Mouse (Mus musculus) heart, embryonic 10.5 days (tissue): ENCODE measurements around the gene Dhtkd1. TPM values are rescaled to one million over a fixed set of nuclear protein-coding genes. Genes with fewer than 3 reads are reported as not detected.

Source experiments
- DNase-seq: peaks from one replicate; pipeline ENCODE4 v3.0.0-alpha.2; 2017; ENCODE audit warnings: low spot score
- H3K27ac ChIP-seq: fragments of 300-500 bp; sonication (generic); 2 replicates; pipeline ENCODE4 v1.5.1; 2016; ENCODE audit warnings: mild to moderate bottlenecking
- H3K27me3 ChIP-seq: fragments of 300-500 bp; sonication (generic); 2 replicates; pipeline ENCODE4 v1.6.1; 2016; ENCODE audit warnings: mild to moderate bottlenecking; ENCODE audit not compliant: poor library complexity, insufficient read depth, severe bottlenecking
- H3K36me3 ChIP-seq: fragments of 300-500 bp; sonication (generic); 2 replicates; pipeline ENCODE4 v1.6.1; 2016; ENCODE audit warnings: mild to moderate bottlenecking, moderate library complexity
- H3K4me1 ChIP-seq: fragments of 300-500 bp; sonication (generic); 2 replicates; pipeline ENCODE4 v1.6.1; 2016; ENCODE audit warnings: mild to moderate bottlenecking
- H3K4me3 ChIP-seq: fragments of 300-500 bp; sonication (generic); 2 replicates; pipeline ENCODE4 v1.5.1; 2016; ENCODE audit warnings: mild to moderate bottlenecking, moderate library complexity
- H3K9me3 ChIP-seq: fragments of 300-500 bp; sonication (generic); 2 replicates; pipeline ENCODE4 v1.6.1; 2016; ENCODE audit warnings: mild to moderate bottlenecking, moderate library complexity
- WGBS: fragments of 180-500 bp; shearing (Covaris S2); methylation state at CpG from one replicate; pipeline ENCODE4 v1.1.7; 2016; 5-methylcytosine and 5-hydroxymethylcytosine counted together
- polyA plus RNA-seq: library from polyadenylated mRNA; unstranded; fragments of >200 nt; fragmentation: Nextera tagmentation; extraction: Ambion mirVana; gene quantifications from 2 replicates; pipeline ENCODE4 v1.2.1, GENCODE M21; 2016

Dhtkd1 gene
- polyA plus RNA-seq, 1 experiment from 2014 or later = 4.2 TPM

- no peak for DNase-seq
- Histone ChIP-seq H3K4me3 (no peak overlapping the region), H3K27me3 (no peaks in the 10 kb centered on the region), H3K27ac (no peak overlapping the region), H3K36me3 (no peaks in the 10 kb centered on the region), H3K9me3 (no peaks in the 10 kb centered on the region), H3K4me1 (peaks cover 14% of the 10 kb centered on the region; the same call in 1 of the 2 replicates)
- WGBS = 87% methylated on average over 1 of the region's 1 CpGs
Observed at GRCm38 (mm10) chr2:5945629-5946028, 3.0 kb upstream of the Dhtkd1 start.

GRCm38 (mm10) chr2:5943071-5943470 is 479 bp upstream of the Dhtkd1 start:
- Histone ChIP-seq H3K27me3 (no peaks in the 10 kb centered on the region), H3K9me3 (no peaks in the 10 kb centered on the region), H3K4me3 (peak overlapping the region; percentile 77), H3K36me3 (no peaks in the 10 kb centered on the region), H3K4me1 (peaks cover 11% of the 10 kb centered on the region; the same call in 1 of the 2 replicates), H3K27ac (peak overlapping the region; percentile 83)
- 34% methylated on average over 4 of the region's 4 CpGs for WGBS
- DNase-seq = no peak

GRCm38 (mm10) chr2:5941861-5942415 is 654 bp downstream of the Dhtkd1 start:
- Histone ChIP-seq H3K4me1 (peaks cover 11% of the 10 kb centered on the region; the same call in 1 of the 2 replicates), H3K9me3 (no peaks in the 10 kb centered on the region), H3K27me3 (no peaks in the 10 kb centered on the region), H3K27ac (peak overlapping the region; percentile 83), H3K36me3 (no peaks in the 10 kb centered on the region), H3K4me3 (peak overlapping the region; percentile 77)
- WGBS = 52% methylated on average over 11 of the region's 11 CpGs
- no peak for DNase-seq

- WGBS = 91% methylated on average over 9 of the region's 9 CpGs
- Histone ChIP-seq H3K27ac (no peak overlapping the region), H3K9me3 (no peaks in the 10 kb centered on the region), H3K4me1 (peaks cover 11% of the 10 kb centered on the region; the same call in 1 of the 2 replicates), H3K27me3 (no peaks in the 10 kb centered on the region), H3K36me3 (no peaks in the 10 kb centered on the region), H3K4me3 (no peak overlapping the region)
- no peak for DNase-seq
Observed at GRCm38 (mm10) chr2:5940936-5941335, 1.7 kb downstream of the Dhtkd1 start.

- Histone ChIP-seq H3K27me3 (no peaks in the 10 kb centered on the region), H3K36me3 (no peaks in the 10 kb centered on the region), H3K27ac (no peak overlapping the region), H3K4me1 (peaks cover 11% of the 10 kb centered on the region; the same call in 1 of the 2 replicates), H3K9me3 (no peaks in the 10 kb centered on the region), H3K4me3 (no peak overlapping the region)
- no peak for DNase-seq
- 93% methylated on average over 14 of the region's 14 CpGs for WGBS
Observed at GRCm38 (mm10) chr2:5939911-5940310, 2.7 kb downstream of the Dhtkd1 start.

GRCm38 (mm10) chr2:5939319-5939718 is 3.3 kb downstream of the Dhtkd1 start:
- Histone ChIP-seq H3K4me1 (peaks cover 11% of the 10 kb centered on the region; the same call in 1 of the 2 replicates), H3K27ac (no peak overlapping the region), H3K4me3 (no peak overlapping the region), H3K9me3 (no peaks in the 10 kb centered on the region), H3K36me3 (no peaks in the 10 kb centered on the region), H3K27me3 (no peaks in the 10 kb centered on the region)
- WGBS = 72% methylated on average over 3 of the region's 3 CpGs
- no peak for DNase-seq

- H3K4me3 ChIP-seq = no peak overlapping the region
- 84% methylated on average over 4 of the region's 4 CpGs for WGBS
- no peak overlapping the region for H3K27ac ChIP-seq
- H3K9me3 ChIP-seq = no peaks in the 10 kb centered on the region
- H3K27me3 ChIP-seq = no peaks in the 10 kb centered on the region
- no peaks in the 10 kb centered on the region for H3K4me1 ChIP-seq
- DNase-seq = no peak
- H3K36me3 ChIP-seq = no peaks in the 10 kb centered on the region
Observed at GRCm38 (mm10) chr2:5936550-5936949, 6.0 kb downstream of the Dhtkd1 start.

- no peak overlapping the region for H3K27ac ChIP-seq
- WGBS = 74% methylated on average over 6 of the region's 6 CpGs
- no peaks in the 10 kb centered on the region for H3K4me1 ChIP-seq
- H3K36me3 ChIP-seq = no peaks in the 10 kb centered on the region
- H3K4me3 ChIP-seq = no peak overlapping the region
- no peak for DNase-seq
- no peaks in the 10 kb centered on the region for H3K27me3 ChIP-seq
- no peaks in the 10 kb centered on the region for H3K9me3 ChIP-seq
Observed at GRCm38 (mm10) chr2:5936068-5936467, 6.5 kb downstream of the Dhtkd1 start.

GRCm38 (mm10) chr2:5934936-5935335 is 7.7 kb downstream of the Dhtkd1 start:
- no peak overlapping the region for H3K4me3 ChIP-seq
- no peaks in the 10 kb centered on the region for H3K9me3 ChIP-seq
- 81% methylated on average over 3 of the region's 3 CpGs for WGBS

GRCm38 (mm10) chr2:5931938-5932337 is 10.7 kb downstream of the Dhtkd1 start:
- Histone ChIP-seq H3K9me3 (no peaks in the 10 kb centered on the region), H3K27me3 (no peaks in the 10 kb centered on the region)
- WGBS = 89% methylated on average over 5 of the region's 5 CpGs

More at GRCm38 (mm10) chr2:5934936-5935335, 7.7 kb downstream of the Dhtkd1 start:
- no peak for DNase-seq
- Histone ChIP-seq H3K4me1 (no peaks in the 10 kb centered on the region), H3K36me3 (no peaks in the 10 kb centered on the region), H3K27ac (no peak overlapping the region), H3K27me3 (no peaks in the 10 kb centered on the region)

GRCm38 (mm10) chr2:5930291-5931054 is 12.1 kb downstream of the Dhtkd1 start:
- no peaks in the 10 kb centered on the region for H3K9me3 ChIP-seq
- no peak overlapping the region for H3K27ac ChIP-seq
- H3K4me1 ChIP-seq = no peaks in the 10 kb centered on the region
- DNase-seq = no peak
- H3K36me3 ChIP-seq = 0 out of 2 replicates have a peak, but pooled peaks cover 7% of the 10 kb centered on the region
- H3K27me3 ChIP-seq = no peaks in the 10 kb centered on the region
- H3K4me3 ChIP-seq = no peak overlapping the region
- WGBS = 86% methylated on average over 18 of the region's 18 CpGs

More at GRCm38 (mm10) chr2:5931938-5932337, 10.7 kb downstream of the Dhtkd1 start:
- no peaks in the 10 kb centered on the region for H3K4me1 ChIP-seq
- no peak overlapping the region for H3K4me3 ChIP-seq
- no peak for DNase-seq
- H3K36me3 ChIP-seq = 0 out of 2 replicates have a peak, but pooled peaks cover 5% of the 10 kb centered on the region
- H3K27ac ChIP-seq = no peak overlapping the region

GRCm38 (mm10) chr2:5929793-5930192 is 12.8 kb downstream of the Dhtkd1 start:
- DNase-seq = no peak
- WGBS = 79% methylated on average over 5 of the region's 5 CpGs
- H3K4me3 ChIP-seq = no peak overlapping the region
- no peaks in the 10 kb centered on the region for H3K9me3 ChIP-seq
- H3K36me3 ChIP-seq = 0 out of 2 replicates have a peak, but pooled peaks cover 7% of the 10 kb centered on the region
- H3K4me1 ChIP-seq = no peaks in the 10 kb centered on the region
- no peak overlapping the region for H3K27ac ChIP-seq
- no peaks in the 10 kb centered on the region for H3K27me3 ChIP-seq

- no peak for DNase-seq
- Histone ChIP-seq H3K4me3 (no peak overlapping the region), H3K27ac (no peak overlapping the region), H3K4me1 (no peaks in the 10 kb centered on the region), H3K9me3 (no peaks in the 10 kb centered on the region), H3K36me3 (0 out of 2 replicates have a peak, but pooled peaks cover 7% of the 10 kb centered on the region), H3K27me3 (no peaks in the 10 kb centered on the region)
- WGBS = 87% methylated on average over 5 of the region's 5 CpGs
Observed at GRCm38 (mm10) chr2:5927481-5927880, 15.1 kb downstream of the Dhtkd1 start.
